Mouse (Mus musculus) v-Abl transformed pro-B cells (cell line): Measurements from ENCODE around the gene Vmn2r105.

Experiments
- in situ Hi-C, 2 experiments: fragments of 400-800 bp; cut with MboI; formaldehyde crosslinking; loops; one replicate each; pipeline ENCODE4 v1.15.1; 2025; ENCODE audit not compliant: unreplicated experiment in 2 of 2

The Vmn2r105 gene

GRCm38 (mm10) chr17:20234952-20235351 lies at the start of gene Vmn2r105:
Vmn2r105 (minus strand) TSS chr17:20235052.
- in situ Hi-C loops: no loop called here

GRCm38 (mm10) chr17:20255522-20255921 lies 20.7 kb upstream of the Vmn2r105 start:
- in situ Hi-C loops: no loop called here

GRCm38 (mm10) chr17:20182997-20183396 lies 51.9 kb downstream of the Vmn2r105 start, which contains the start of gene Fpr-rs6:
Fpr-rs6 (minus strand) TSS chr17:20183097.
- in situ Hi-C loops: no loop called here
